Mouse (Mus musculus) cerebellum, adult 9-11 months (tissue): Measurements from ENCODE around the gene Hcst.
A peak's percentile ranks its signal among the peaks of the same experiment; 100 is the strongest.

Experiments used
- DNase-seq: peaks from one replicate; pipeline ENCODE4 v3.0.0; 2022

Gene Hcst

DNA sequence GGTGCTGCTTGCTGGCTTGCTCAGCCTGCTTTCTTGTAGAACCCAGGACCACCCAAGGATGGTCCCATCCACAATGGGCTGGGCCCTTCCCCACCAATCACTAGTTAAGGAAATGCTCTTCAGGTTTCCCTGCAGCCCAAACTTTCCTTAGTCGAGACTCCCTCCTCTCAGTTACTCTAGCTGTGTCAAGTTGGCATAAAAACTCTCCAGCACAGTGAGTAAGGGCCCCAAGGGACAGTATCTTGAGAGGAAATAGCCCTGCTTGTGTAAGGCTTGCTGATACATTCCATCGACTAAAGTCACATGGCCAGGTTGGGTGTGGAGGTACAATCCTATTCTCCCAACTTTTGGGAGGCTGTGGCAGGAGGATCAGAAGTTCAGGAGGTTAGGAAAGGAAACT, 10.5 kb upstream of the Hcst start:
- no peak for DNase-seq

DNA sequence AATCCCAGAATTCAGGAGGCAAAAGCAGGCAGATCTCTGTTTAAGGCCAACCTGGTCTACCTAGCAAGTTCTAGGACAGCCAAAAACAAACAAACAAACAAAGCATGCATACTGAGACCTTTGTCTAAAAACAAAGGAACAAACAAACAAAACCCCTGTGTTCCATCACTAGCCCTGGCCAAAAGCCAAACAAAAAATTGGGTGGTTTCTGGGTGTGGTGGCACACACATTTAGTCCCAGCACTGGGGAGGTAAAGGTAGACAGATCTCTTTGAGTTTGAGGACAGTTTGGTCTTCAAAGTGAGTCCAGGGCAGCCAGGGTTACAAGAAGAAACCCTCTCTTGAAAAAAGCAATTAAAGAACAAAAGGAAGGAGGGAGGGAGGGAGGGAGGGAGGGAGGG, 9.7 kb upstream of the Hcst start:
- no peak for DNase-seq

DNA sequence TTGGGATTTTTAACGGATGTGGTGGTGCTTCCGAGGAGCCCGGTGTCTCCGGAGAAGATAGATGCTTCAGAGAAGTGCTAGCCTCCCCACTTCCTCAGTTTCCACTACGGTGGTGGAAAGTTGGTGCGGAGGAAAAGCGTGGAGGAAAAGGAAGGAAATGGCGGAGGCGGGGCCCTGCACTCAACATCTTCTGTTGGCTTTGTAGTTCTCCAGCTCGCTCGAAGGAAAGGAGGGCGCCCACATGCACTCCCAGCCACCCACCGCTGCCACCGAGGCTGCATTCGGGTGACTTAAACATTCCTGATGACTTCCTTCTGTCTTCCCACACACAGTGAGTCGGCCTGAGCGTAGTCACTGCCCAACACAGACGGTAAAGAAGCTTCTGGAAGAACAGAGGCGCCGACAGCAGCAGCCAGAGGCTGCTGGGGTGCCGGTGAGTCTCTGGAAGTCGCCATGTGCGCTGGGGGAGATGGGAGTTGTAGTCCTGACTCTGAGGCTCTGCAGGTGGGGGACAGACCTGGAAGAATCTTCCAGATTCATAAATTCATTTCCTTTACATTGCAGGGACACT, 3.5 kb upstream of the Hcst start:
- no peak for DNase-seq

DNA sequence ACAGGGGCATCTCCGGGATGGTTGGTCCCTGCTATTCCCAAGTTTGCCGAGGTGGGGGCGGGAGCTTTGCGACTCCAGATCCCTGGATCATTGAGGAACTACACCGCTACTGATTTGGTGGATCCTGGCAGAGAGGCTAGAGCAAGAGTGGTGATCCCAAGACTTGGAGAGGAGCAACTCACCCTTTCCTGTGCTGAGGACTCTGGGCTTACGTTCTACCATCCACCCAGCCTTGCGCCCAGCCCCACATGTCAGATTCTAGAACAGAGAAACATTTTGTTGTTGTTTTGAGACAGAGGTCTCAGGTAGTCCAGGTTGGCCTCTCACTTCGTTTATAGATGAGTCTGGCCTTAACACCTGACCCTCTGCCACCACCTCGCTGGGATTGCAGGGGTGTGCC, 2.9 kb upstream of the Hcst start:
- DNase-seq, result no peak

DNA sequence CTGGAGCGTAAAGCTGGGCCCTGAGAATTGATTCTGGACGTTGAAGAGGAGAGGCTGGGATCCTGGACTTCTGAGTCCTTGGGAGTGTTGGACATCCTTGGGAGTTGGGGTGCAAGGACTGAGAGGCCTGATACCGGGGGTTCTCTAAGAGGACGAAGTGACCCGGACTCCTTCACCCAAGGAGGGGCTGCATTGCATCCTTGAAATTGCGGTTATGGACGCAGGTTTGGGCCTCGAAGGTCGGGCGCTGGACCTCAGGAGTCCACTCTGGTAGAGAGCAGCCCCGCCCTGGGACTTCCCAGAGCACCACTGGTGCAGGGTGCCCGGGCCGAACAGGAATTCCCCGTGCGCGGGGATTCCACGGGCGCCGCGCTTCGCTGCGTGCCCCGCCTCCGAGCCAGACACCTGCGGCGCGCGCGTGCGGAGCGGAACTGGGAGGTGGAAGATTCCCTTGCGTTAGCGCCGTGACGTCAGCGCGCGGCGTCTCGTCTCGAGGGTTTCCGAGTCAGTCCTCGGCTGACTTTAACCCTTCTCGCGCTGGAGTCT, 2.3 kb upstream of the Hcst start:
- peak; percentile 93 for DNase-seq

DNA sequence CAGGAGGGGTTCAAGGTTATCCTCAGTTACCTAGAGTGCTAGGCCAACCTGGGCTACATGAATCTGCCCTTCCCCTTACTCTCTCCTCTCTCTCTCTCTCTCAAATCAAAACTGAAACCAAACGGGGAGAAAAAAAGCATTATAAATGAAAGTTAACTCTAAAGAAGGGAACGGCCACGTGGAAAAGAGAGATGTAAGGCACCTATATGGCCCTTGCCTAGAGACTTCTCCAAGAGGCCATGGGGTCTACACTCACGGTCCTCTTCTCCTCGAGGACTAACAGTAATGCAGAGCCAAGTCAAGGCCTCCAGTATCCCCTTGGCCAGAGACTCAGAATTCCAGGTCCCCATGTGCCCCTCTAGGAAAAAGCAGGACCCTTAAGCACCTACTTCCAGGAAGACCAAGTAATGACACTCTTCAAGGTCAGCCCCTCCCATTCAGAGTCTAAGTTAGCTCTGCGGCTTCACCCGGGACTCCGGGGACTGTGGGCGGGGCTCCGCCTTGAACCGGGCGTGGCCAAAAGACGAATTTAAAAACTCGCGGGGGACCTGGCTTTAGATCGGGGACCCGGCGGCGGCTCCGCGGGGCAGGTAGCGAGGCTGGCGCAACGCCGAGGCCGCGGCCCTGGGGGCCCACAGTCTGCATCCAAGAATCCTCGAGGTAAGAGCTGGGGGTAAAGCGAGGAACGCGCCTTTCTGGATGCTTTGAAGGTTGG, 1.7 kb upstream of the Hcst start, which contains the start of gene Nfkbid:
Gene Nfkbid, plus strand, starts transcription at position 558 of the 715 bp plus-strand sequence.
- peak; percentile 78 for DNase-seq

DNA sequence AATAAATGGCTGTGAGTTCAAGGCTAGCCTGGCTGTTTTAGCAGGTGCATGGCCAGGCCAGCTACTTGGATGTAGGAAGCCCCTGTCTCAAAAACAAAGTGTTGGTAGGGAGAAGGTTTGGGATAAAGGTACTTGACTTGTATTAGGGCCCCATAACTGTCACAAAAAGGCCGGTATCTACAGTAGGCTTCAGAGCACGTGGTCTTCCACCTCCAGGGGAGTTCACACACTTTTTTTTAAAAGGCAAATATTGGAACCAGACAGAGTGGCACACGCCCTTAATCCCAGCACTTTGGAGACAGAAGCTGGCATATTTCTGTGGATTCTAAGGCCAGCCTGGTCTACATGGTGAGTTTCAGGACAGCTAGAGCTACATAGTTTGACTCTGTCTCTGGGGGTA, 1.0 kb upstream of the Hcst start:
- no peak for DNase-seq

DNA sequence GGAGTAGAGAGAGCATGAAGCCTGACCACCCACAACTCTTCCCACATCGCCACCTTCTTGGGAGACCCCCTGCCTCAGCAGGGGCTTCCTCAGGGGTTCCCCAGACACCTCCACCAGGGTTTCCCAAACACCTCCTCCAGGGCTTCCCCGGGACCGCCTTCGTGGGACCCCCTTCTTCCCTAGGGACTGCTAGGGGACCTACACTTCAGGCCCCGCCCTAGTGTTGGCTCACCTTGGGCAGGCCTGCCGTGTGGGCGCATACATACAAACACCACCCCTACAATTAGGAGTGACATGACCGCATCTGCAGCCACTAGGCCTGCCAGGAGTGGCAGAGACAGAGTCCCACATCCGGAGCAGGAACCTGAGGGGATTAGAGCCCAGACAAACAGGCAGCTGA, 1.8 kb downstream of the Hcst start:
- DNase-seq, result no peak

DNA sequence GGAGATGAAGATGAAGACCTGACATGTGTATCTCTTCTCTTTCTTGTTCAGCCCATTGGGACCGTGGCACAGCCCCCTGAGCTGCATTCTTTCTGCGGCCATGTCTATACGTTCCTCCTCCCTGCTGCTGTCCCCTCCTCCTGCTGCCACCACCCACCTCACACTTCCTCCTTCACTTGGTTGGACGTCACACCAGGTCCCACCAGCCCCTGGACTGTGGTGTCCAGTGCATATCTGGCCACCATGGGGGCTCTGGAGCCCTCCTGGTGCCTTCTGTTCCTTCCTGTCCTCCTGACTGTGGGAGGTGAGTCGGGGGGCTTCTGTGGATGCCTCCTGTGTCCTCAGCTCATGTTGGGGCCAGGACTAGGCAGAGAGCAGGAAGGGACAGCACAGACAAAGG, 6.1 kb downstream of the Hcst start, which contains the start of gene Tyrobp:
Gene Tyrobp, plus strand, starts transcription at position 165 of the 400 bp plus-strand sequence.
- no peak for DNase-seq

DNA sequence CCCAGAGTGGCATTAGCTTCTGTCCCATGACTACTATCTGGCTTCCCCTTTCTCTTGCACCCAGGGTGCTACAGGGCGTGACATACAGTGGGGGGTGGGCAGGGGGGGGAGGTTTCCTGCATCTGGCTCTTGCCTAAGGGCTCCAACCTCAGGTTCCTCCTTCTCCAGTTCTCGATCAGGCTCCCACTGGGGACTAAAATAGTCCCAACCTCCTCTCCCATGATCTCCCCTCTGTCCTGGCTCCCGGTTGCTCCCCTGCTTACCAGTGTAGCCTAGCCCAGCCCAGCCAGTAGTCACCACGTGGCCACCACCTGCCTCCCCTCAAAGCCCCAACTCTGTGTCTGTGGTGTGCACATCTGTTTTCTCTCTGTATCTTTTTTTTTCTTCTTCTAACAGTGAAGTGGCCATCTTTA, 6.9 kb downstream of the Hcst start:
- DNase-seq, result no peak

DNA sequence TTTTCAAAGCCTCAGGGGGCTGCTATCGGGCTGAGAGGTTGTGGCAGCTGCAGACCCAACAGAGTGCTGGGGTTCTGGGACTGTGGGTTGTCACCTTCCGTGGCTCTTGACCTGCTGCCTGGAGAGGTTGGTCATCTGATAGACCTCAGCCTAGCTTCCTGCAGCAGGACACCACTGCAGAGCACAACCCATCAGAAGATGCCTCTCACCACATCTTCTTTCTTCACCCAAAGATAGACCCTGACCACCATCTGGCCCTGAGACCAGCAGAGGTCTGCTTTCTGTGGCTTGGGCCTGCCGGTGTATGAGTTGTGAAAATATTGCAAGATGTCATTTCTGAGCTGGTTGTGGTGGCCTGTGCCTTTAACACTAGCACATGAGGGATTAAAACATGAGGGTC, 8.6 kb downstream of the Hcst start:
- no peak for DNase-seq

DNA sequence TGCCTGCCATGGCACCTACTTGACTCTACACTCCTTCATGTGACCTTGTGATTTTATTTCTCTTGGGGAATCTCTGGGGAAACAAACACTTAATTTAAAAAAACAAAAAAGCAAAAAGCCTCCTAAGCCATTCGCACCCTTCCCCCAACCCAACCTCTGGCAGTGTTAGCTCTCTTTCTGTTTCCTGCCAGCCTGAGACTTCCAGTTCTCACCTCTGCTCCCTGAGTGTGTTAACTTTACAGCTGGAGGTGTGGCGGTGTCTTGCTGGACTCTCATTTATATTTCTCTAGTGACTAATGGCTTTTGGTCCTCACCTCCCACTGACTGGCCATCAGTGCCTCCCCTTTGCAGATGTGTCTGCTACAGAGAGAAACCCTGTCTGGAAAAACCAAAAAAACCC, 9.9 kb downstream of the Hcst start:
- DNase-seq, result no peak

DNA sequence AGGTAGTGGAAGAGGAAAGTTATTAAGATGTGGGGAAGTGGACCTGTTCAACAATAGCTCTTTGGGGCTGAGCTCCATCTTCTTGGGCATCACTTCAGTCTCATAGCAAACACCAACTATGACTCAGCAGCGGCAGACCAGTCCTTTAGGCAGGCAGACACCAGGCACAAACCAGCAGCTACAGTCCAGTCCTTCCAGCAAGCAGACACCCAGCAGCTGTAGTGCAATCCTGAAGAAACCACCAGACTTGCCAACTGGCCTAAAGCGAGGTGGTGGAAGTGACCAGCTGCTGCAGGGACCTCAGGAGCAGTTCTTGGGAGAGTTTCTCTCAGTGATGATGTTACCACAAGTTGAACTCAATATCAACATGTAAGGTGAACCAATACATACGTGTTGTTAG, 11.0 kb downstream of the Hcst start:
- no peak for DNase-seq

DNA sequence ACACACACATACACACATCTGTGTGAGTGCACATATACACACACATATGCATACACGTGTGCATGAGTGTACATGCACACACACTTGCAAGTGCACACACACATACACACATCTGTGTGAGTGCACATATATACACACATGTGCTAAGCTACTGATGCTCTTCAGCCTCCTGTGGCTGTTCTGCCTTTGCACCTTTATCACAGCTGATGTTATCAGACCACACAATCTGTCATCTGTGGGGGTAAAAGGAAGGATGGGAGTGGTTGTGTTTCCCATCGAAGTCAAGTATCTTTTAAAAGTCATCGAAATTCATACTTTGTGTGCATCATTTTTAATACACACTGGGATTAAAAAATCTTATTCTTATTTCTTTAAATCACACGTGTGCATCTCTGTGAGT, 17.3 kb downstream of the Hcst start:
- DNase-seq, result no peak

DNA sequence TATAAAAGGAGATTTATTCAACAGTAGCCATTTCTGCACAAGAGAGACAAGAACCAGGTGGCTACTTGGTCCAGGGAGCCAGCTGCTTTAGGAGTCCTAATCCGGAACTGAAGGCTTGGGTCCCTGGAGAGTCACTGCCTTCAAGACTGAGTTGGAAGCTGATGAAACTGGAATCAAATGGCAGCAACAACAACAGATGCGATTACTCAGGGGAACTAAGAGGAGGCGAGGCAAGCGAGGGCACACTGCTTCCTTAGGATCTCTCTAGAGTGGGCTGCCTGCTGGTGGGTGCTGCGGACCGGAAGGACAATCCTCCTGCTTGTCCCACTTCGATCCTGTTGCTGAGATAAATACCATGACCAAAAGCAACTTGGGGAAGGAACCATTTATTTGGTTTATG, 20.0 kb downstream of the Hcst start:
- no peak for DNase-seq

DNA sequence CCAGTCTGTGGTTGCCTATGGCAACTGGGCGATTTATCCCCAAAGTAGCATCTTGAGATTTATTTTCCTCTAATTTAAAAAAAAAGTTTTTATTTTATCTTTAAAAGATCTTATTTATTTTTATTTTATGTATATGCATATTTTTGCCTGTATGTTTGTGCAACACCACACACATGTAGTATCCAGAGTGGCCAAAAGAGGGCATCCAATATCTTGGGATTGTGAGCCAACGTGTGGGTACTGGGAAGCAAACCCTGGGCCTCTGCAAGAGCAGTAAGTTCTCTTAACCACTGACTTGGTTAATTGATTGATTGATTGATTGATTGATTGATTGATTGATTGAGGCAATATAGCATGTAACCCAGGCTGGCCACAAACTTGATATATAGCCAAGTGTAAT, 24.8 kb downstream of the Hcst start:
- no peak for DNase-seq

DNA sequence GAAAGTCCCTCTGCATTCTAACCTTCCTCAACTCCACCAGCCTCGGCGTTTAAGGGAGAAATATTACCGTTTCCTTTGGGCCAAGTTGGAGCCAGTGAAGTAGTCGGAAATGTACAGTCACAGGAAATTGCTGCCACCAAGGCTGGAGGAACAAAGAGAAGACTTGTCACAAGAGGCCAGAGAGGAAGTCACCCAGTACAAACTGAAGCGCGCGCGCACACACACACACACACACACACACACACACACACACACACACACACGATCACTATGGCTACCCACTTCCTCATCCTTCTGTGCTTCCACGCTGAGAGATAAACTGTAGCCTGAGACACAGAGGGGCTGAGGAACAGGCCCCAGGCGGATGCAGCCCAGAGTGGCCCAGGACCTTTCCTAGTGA, 25.3 kb downstream of the Hcst start:
- no peak for DNase-seq

DNA sequence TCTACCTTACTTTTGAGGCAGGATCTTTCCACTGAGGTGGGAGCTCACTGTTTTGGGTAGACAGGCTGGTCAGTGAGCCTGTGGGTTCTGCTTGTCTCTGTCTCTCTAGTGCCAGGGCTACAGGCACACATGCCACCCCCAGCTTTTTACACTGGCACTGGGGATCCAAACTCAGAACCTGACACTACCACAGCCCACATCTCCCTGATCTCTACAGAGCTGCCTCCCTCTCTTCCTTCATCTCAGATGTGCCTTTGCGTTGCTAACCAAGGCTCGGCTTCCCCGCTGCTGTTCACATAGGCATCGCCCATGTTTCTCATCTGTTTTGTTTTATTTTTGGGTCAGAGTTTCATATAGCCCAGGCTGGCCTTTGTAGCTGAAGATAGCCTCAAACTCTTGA, 26.0 kb downstream of the Hcst start:
- no peak for DNase-seq

DNA sequence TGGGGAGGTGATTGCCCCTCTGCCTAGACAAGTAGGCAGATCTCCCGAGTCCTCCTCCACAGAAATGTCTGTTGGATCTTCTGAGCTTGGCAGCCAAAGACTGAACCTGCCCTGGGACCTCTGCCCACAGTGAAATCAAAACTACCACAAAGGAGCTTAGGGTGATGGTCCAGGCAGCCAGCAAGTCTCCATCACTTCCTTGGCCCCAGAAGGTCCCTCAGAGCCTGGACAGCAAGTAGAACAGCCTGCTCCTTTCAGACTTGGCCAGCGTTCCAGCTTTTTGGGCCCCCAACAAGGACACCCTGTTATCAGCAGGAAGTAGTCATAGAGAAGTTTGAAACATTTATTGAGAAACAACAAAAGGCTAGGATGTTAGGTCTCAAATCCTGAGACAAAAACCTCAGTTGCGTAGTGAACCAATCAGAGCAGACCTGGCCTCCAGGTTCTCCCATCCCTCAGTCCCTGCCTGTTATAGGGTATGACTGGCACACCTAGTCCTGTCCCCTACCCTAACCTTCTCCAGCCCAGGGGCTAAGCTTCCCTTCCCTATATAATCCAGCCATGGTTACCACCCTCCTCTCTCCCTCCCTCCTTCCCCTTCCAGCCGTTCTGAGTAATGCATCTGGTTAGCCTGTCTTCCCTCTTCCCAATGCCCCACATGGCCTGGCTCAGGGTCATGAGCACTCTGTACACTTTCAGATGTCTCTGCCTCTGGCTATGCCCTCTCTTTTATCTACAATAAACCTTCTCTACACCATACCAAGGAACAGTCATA, 26.7 kb downstream of the Hcst start:
- DNase-seq, result no peak

DNA sequence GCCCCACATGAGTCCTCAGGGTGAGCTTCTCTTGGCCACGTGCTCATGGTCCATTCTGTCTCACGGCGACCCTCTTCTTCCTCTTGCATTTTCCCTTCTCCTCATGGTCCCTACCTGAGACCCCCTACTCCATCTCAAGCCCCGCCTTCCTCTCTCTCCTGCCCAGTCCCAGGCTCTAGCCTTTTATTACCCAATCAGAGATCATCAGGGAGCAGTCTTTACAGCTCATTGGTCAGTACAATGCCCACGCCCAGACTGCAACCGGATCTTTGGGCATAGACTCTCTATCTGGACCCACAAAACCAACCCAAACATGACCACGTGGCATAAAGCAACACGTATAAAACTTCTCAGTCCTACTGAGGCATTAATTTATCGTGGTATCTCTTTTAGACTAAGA, 35.5 kb downstream of the Hcst start:
- DNase-seq, result no peak

DNA sequence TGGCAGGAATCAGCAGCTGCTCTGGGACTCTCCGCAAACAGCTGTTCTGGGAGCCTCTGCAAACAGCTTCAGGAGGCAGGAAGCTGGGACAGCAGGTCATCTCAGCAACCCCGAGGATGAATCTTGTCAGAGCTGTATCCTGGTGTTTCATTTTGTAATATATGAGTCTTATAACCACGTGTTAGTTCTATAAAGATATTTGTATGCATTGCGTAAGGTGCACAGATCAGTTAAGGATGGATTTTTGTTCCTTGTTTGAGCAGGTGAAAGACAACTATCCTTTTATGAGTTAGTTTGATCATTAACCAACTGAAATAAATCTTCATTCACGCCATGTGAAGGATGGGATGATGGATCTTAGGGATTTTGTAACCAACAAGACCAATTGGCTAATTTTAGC, 39.6 kb downstream of the Hcst start:
- no peak for DNase-seq

DNA sequence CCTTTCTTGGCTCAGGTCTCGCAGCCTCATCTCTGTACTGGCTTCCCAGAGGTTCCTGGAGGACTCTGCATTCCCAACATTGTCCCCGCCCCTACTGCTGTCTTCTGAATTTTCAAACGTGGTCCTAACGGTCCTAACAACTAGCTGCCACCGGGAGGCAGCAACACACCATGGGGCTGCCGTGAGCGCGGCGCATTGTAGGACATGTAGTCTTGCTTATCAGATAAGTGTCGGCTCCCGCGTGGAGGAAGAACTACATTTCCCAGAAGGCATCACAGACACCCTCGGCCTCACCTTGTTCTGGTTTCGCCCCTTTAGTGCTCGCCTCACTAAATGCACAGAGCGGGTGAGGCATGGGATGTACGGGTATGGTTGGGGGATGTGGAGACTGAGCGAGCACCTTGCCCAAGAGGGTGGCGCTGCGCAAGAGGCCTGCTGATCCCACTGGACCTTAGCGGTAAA, 46.1 kb downstream of the Hcst start:
- DNase-seq, result peak; percentile 98
